Mouse (Mus musculus) E14TG2a.4 (cell line): Measurements from ENCODE around the gene Ifi44.

ENCODE experiments used
- H3K27me3 ChIP-seq: 2 replicates; pipeline ENCODE4 v1.6.1; 2014; ENCODE audit warnings: low read length, control low read depth; ENCODE audit not compliant: insufficient read depth
- H3K36me3 ChIP-seq: 2 replicates; pipeline ENCODE4 v1.6.1; 2014; ENCODE audit warnings: low read length, control low read depth; ENCODE audit not compliant: insufficient read depth
- H3K4me1 ChIP-seq: replicated peaks from 2 replicates; pipeline ENCODE4 v1.6.1; 2014; ENCODE audit warnings: low read depth, low read length, control low read depth
- H3K4me3 ChIP-seq: replicated peaks from 2 replicates; pipeline ENCODE4 v1.5.1; 2014; ENCODE audit warnings: mild to moderate bottlenecking, low read length
- H3K9me3 ChIP-seq: 2 replicates; pipeline ENCODE4 v1.6.1; 2014; ENCODE audit warnings: low read length, control low read depth
- CTCF ChIP-seq: conservative IDR thresholded peaks from 2 replicates; pipeline ENCODE4 v1.5.1; 2014; ENCODE audit warnings: low read length
- NANOG ChIP-seq: IDR thresholded peaks from 2 replicates; pipeline ENCODE4 v1.6.1; 2014; ENCODE audit warnings: borderline replicate concordance, low read length, mixed read lengths
- POU5F1 ChIP-seq: IDR thresholded peaks from 2 replicates; pipeline ENCODE4 v1.6.1; 2014; ENCODE audit warnings: low read length, borderline replicate concordance

Gene Ifi44

GRCm38 (mm10) chr3:151749737-151750136 lies at the start of gene Ifi44:
Gene Ifi44, minus strand, starts transcription at chr3:151749960.
- no peak within 1 kb of the TSS for H3K4me3 ChIP-seq
- H3K27me3 ChIP-seq: no peaks in the 10 kb centered on the region
- H3K4me1 ChIP-seq: no peaks in the 10 kb centered on the region
- TF ChIP-seq POU5F1: no peak
- TF ChIP-seq CTCF: no peak
- TF ChIP-seq NANOG: no peak
- H3K9me3 ChIP-seq: no peaks in the 10 kb centered on the region
- H3K36me3 ChIP-seq: no peaks in the 10 kb centered on the region

- H3K27me3 ChIP-seq: no peaks in the 10 kb centered on the region
Observed at GRCm38 (mm10) chr3:151788622-151789021, 38.9 kb upstream of the Ifi44 start.

GRCm38 (mm10) chr3:151775089-151775488 lies 25.3 kb upstream of the Ifi44 start:
- no peaks in the 10 kb centered on the region for H3K27me3 ChIP-seq
- TF ChIP-seq NANOG (no peak), CTCF (peak; percentile 19; the same call in 1 of the 2 replicates)
- H3K9me3 ChIP-seq: no peaks in the 10 kb centered on the region
- no peaks in the 10 kb centered on the region for H3K36me3 ChIP-seq
- H3K4me1 ChIP-seq: no peaks in the 10 kb centered on the region
- H3K4me3 ChIP-seq: no peak overlapping the region

More at GRCm38 (mm10) chr3:151788622-151789021, 38.9 kb upstream of the Ifi44 start:
- Histone ChIP-seq H3K4me3 (no peak overlapping the region), H3K36me3 (no peaks in the 10 kb centered on the region), H3K9me3 (no peaks in the 10 kb centered on the region), H3K4me1 (no peaks in the 10 kb centered on the region)
- TF ChIP-seq NANOG (no peak), POU5F1 (no peak), CTCF (no peak)

- no peak overlapping the region for H3K4me3 ChIP-seq
- no peaks in the 10 kb centered on the region for H3K9me3 ChIP-seq
- H3K36me3 ChIP-seq: no peaks in the 10 kb centered on the region
- no peak for TF ChIP-seq POU5F1
- TF ChIP-seq NANOG: no peak
- TF ChIP-seq CTCF: peak; percentile 71
- H3K4me1 ChIP-seq: no peaks in the 10 kb centered on the region
- H3K27me3 ChIP-seq: no peaks in the 10 kb centered on the region
Observed at GRCm38 (mm10) chr3:151771074-151771473, 21.3 kb upstream of the Ifi44 start.

- H3K4me3 ChIP-seq: no peak overlapping the region
- H3K4me1 ChIP-seq: no peaks in the 10 kb centered on the region
- no peaks in the 10 kb centered on the region for H3K9me3 ChIP-seq
- H3K27me3 ChIP-seq: no peaks in the 10 kb centered on the region
- no peaks in the 10 kb centered on the region for H3K36me3 ChIP-seq
- TF ChIP-seq NANOG: no peak
- no peak for TF ChIP-seq POU5F1
- no peak for TF ChIP-seq CTCF
Observed at GRCm38 (mm10) chr3:151748514-151748913, 1.2 kb downstream of the Ifi44 start.

GRCm38 (mm10) chr3:151746058-151746457 lies 3.7 kb downstream of the Ifi44 start:
- H3K4me3 ChIP-seq: no peak overlapping the region
- H3K27me3 ChIP-seq: no peaks in the 10 kb centered on the region
- no peaks in the 10 kb centered on the region for H3K4me1 ChIP-seq
- H3K36me3 ChIP-seq: no peaks in the 10 kb centered on the region
- TF ChIP-seq CTCF (no peak), NANOG (no peak), POU5F1 (no peak)
- H3K9me3 ChIP-seq: peaks cover 6% of the 10 kb centered on the region

GRCm38 (mm10) chr3:151742223-151742622 lies 7.5 kb downstream of the Ifi44 start:
- Histone ChIP-seq H3K4me3 (no peak overlapping the region), H3K9me3 (peaks cover 14% of the 10 kb centered on the region), H3K4me1 (no peaks in the 10 kb centered on the region), H3K27me3 (no peaks in the 10 kb centered on the region), H3K36me3 (no peaks in the 10 kb centered on the region)
- no peak for TF ChIP-seq CTCF

GRCm38 (mm10) chr3:151716246-151716645 lies 33.5 kb downstream of the Ifi44 start:
- H3K36me3 ChIP-seq: no peaks in the 10 kb centered on the region
- no peak overlapping the region for H3K4me3 ChIP-seq
- no peaks in the 10 kb centered on the region for H3K9me3 ChIP-seq
- no peaks in the 10 kb centered on the region for H3K4me1 ChIP-seq
- no peak for TF ChIP-seq POU5F1
- TF ChIP-seq NANOG: no peak
- TF ChIP-seq CTCF: peak; percentile 46
- H3K27me3 ChIP-seq: no peaks in the 10 kb centered on the region

GRCm38 (mm10) chr3:151707335-151707734 lies 42.4 kb downstream of the Ifi44 start:
- Histone ChIP-seq H3K4me1 (no peaks in the 10 kb centered on the region), H3K4me3 (no peak overlapping the region), H3K9me3 (no peaks in the 10 kb centered on the region), H3K27me3 (no peaks in the 10 kb centered on the region), H3K36me3 (no peaks in the 10 kb centered on the region)
- TF ChIP-seq CTCF (no peak), NANOG (no peak), POU5F1 (no peak)
